Mouse (Mus musculus): ENCODE data around the gene Ror1. TPM values are rescaled to one million over a fixed set of nuclear protein-coding genes. Genes with fewer than 3 reads are reported as not detected.

Ror1 gene
- polyA plus RNA-seq, 1 experiment = 1.6 TPM

- no peak for TF ChIP-seq CTCF (IDR thresholded peaks at IDR 0.05; ENCODE audit: borderline replicate concordance, extremely low read depth, insufficient read depth, insufficient read length)
- no peak for TF ChIP-seq POLR2A (IDR thresholded peaks at IDR 0.05; ENCODE audit: borderline replicate concordance, extremely low read depth, insufficient read depth, insufficient read length, poor library complexity, severe bottlenecking)
- peak; percentile 44 for DNase-seq (ENCODE audit: low read depth)
Observed at GRCm38 (mm10) chr4:100462493-100463120, 367.0 kb downstream of the Ror1 start.

- TF ChIP-seq POLR2A (IDR thresholded peaks at IDR 0.05; ENCODE audit: borderline replicate concordance, extremely low read depth, insufficient read depth, insufficient read length, poor library complexity, severe bottlenecking) = no peak
- TF ChIP-seq CTCF (IDR thresholded peaks at IDR 0.05; ENCODE audit: borderline replicate concordance, extremely low read depth, insufficient read depth, insufficient read length) = no peak
Observed at GRCm38 (mm10) chr4:100478592-100479321, 383.2 kb downstream of the Ror1 start, which contains the start of gene Ube2u. Gene Ube2u, plus strand, starts transcription at chr4:100478849.

GRCm38 (mm10) chr4:100488447-100488846, 392.9 kb downstream of the Ror1 start:
- TF ChIP-seq CTCF (IDR thresholded peaks at IDR 0.05; ENCODE audit: borderline replicate concordance, extremely low read depth, insufficient read depth, insufficient read length) = no peak
- TF ChIP-seq POLR2A (IDR thresholded peaks at IDR 0.05; ENCODE audit: borderline replicate concordance, extremely low read depth, insufficient read depth, insufficient read length, poor library complexity, severe bottlenecking) = no peak
- DNase-seq (ENCODE audit: low read depth) = no peak

More at GRCm38 (mm10) chr4:100478592-100479321, 383.2 kb downstream of the Ror1 start, which contains the start of gene Ube2u:
- DNase-seq (ENCODE audit: low read depth) = peak; percentile 93

Other genes starting within 250 kb of the Ror1 start
- 32.8 and 45.8 TPM in 2 replicates for gene Pgm1, start 166.4 kb upstream of the Ror1 start, polyA plus RNA-seq (2012; rRNA removed)
- 5.9 and 6.5 TPM in 2 replicates for gene Itgb3bp, start 166.0 kb upstream of the Ror1 start, polyA plus RNA-seq (2012; rRNA removed)

All from brain, embryonic 14.5 days (tissue).